13 mouse cellular contexts compared by ENCODE assay signal in genomic region chr5:110574888-110575287, GRCm38 (mm10). TPM values are rescaled to one million over a fixed set of nuclear protein-coding genes. Genes with fewer than 3 reads are reported as not detected.
"Had no signal": no experiment of that assay in that cellular context is flagged by ENCODE, and none has a peak within 500 bp of the region (broad histone marks: within the 10 kb centered on the region; RNA-seq: fewer than 3 reads in every experiment).

No protein-coding gene starts in this region.

- DNase-seq: lung, embryonic 14.5 days; right cerebral cortex, postnatal 14 days; thymus, adult 18-20 months; thymus, postnatal 14 days; thymus, postnatal 36 days had no signal

- H3K27ac ChIP-seq: liver, embryonic 12.5 days; liver, embryonic 14.5 days; macrophage; midbrain, embryonic 13.5 days; midbrain, embryonic 15.5 days; neural tube, embryonic 12.5 days had no signal

- H3K4me3 ChIP-seq: liver, embryonic 12.5 days; megakaryocyte, embryonic 14.5 days; midbrain, embryonic 13.5 days; midbrain, embryonic 15.5 days; neural tube, embryonic 12.5 days had no signal

- H3K9ac ChIP-seq: liver, embryonic 12.5 days; liver, embryonic 14.5 days; lung, embryonic 14.5 days; midbrain, embryonic 13.5 days; midbrain, embryonic 15.5 days; neural tube, embryonic 12.5 days had no signal

- H3K4me2 ChIP-seq: liver, embryonic 12.5 days; lung, embryonic 14.5 days; midbrain, embryonic 11.5 days; midbrain, embryonic 13.5 days; midbrain, embryonic 15.5 days; neural tube, embryonic 12.5 days had no signal

- H3K27me3 ChIP-seq: midbrain, embryonic 15.5 days; neural tube, embryonic 12.5 days had no signal

- H3K9me3 ChIP-seq: liver, embryonic 12.5 days; megakaryocyte, embryonic 14.5 days; midbrain, embryonic 13.5 days; midbrain, embryonic 15.5 days; neural tube, embryonic 12.5 days had no signal

- H3K36me3 ChIP-seq: liver, embryonic 12.5 days; midbrain, embryonic 13.5 days; midbrain, embryonic 15.5 days; neural tube, embryonic 12.5 days had no signal

- ATAC-seq: liver, embryonic 12.5 days; midbrain, embryonic 13.5 days; midbrain, embryonic 15.5 days had no signal

- H3K4me1 ChIP-seq: liver, embryonic 12.5 days; midbrain, embryonic 15.5 days; neural tube, embryonic 12.5 days had no signal

RNA-seq across cellular contexts. Expression of gene Galnt9, which starts 30.7 kb away (rescaled TPM):
- polyA plus RNA-seq: liver, embryonic 12.5 days; lung, embryonic 14.5 days had no signal
